Mouse (Mus musculus) frontal cortex, adult 2 months (tissue): ENCODE data around the gene Pfkp. TPM values are rescaled to one million over a fixed set of nuclear protein-coding genes. Genes with fewer than 3 reads are reported as not detected.
A peak's percentile ranks its signal among the peaks of the same experiment; 100 is the strongest.

Experiments used
- DNase-seq, 2 experiments: peaks; one replicate each; pipeline ENCODE4 v3.0.0; 2022; ENCODE audit warnings: low spot score in 1 of 2; ENCODE audit errors: extremely low spot score in 1 of 2
- polyA plus RNA-seq: library from polyadenylated mRNA; depleted of rRNA; stranded (reverse); fragments of >200 nt; gene quantifications from 2 replicates; pipeline ENCODE4 v1.2.3, GENCODE M21; 2012

The Pfkp gene
- polyA plus RNA-seq, 1 experiment = 281 TPM

DNA sequence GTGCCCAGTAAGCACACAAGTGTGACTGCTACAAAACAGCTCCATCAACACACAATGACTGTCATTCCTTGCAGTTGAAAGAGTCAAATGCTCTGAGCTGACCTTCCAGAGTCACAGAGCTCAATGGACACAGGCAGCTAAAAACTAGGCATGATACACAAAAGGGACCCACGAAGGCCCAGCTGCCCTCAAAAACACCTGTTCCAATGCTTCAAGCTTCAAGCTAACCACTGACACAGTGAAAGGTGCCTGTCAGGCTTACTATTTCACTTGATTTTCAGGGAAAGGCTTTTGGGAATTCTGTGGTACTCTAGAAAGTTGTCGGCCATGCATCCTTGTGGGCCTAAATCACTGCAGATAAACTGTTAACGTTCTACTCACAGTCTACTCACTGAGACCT lies 28.3 kb downstream of the Pfkp start:
- no peak for DNase-seq

- no peak for DNase-seq
These were observed 29.9 kb downstream of the Pfkp start for GRCm38 (mm10) chr13:6618711-6619110.

- no peak for DNase-seq
These were observed 34.7 kb downstream of the Pfkp start for GRCm38 (mm10) chr13:6613690-6614445.

DNA sequence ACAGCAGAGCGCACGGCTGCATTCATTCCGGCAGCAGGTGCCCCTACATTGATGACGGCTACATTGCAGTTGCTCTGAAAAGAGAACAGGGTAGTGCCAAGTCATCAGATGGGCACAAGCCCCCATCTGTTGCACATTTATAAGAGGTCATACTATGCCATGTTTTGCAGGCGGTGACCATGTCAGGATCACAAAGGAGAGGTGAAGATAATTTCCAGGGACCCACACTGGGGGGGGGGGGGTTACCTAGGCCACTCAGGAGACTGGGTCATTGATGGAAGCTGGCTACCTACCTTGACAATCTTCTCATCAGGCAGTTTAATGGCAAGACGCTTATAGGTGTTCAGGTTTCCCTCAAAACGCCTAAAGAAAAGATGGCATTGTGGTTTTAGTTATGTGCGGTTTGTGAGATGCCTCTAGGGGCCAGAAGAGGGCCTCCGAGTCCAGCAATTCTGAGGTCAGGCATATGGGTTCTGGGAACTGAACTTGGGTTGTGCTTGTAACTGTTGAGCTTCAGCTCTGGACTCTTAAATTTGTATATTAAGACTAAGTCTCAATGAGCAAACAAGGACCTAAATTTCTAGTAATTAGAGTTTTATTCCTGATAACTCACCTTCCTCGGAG lies 45.7 kb downstream of the Pfkp start:
- DNase-seq = no peak

- no peak for DNase-seq
These were observed 46.9 kb downstream of the Pfkp start for GRCm38 (mm10) chr13:6601676-6602075.

DNA sequence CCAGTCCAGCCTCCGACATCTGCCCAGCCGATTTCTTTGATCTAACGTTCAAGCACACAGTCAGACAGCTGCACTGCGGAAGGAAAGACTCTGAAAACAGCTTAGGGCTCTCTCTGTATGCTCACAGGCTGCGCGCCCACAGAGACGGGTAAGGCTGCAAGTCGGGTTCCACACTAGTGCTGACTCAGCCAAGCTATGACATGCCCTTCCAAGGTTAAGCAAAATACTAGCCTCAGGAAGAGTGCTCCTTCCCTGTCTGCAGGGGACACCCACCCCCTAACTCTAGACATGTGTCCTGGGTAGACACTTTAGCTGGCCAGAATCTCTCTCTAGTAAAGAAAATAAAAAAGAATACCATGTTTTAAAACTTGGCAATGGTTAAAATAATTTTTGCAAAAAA lies 48.0 kb downstream of the Pfkp start:
- DNase-seq = no peak

- no peak for DNase-seq
These were observed 50.8 kb downstream of the Pfkp start for GRCm38 (mm10) chr13:6597801-6598200.

- DNase-seq = no peak
These were observed 53.2 kb downstream of the Pfkp start for GRCm38 (mm10) chr13:6595403-6595802.

DNA sequence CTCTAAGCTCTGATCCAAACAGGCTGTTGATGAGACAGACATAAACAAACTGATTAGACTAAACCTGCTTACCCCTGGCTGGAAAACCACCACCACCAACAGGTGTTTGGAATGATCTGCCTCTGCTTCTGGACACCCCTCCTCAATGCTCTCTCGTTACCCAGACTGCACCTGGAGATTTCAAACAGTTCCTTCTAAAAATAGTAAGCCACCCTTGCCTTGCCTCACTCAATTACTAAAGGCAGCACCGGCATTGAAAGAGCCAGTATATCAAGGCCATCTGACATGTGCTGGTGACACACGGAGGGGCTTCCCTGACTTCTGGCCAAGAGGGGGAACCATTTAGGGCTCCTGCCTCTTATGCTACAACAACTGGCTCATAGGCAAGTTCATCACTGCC lies 57.7 kb downstream of the Pfkp start:
- no peak for DNase-seq

DNA sequence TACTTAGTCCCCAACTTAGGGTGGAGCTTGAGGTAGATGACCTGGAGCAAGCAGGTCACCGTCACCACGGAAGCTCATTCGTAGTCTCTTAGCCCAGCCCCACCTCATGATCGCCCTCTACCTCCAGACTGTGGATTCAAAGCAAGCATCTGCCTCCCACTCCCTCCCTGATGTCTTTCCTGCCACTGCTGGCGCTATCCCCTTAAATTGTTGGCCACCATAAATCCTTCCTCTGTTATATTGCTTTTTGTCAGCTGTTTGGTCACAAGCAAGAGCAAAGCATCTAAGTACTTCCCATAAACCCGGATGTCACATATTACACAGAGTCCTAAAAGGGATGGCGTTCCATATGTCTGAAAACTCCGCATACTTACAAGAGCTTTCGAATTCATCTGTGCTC lies 62.6 kb downstream of the Pfkp start:
- DNase-seq = no peak

- no peak for DNase-seq
These were observed 65.0 kb downstream of the Pfkp start for GRCm38 (mm10) chr13:6583499-6584125.

- no peak for DNase-seq
These were observed 72.6 kb downstream of the Pfkp start for GRCm38 (mm10) chr13:6575920-6576509.

DNA sequence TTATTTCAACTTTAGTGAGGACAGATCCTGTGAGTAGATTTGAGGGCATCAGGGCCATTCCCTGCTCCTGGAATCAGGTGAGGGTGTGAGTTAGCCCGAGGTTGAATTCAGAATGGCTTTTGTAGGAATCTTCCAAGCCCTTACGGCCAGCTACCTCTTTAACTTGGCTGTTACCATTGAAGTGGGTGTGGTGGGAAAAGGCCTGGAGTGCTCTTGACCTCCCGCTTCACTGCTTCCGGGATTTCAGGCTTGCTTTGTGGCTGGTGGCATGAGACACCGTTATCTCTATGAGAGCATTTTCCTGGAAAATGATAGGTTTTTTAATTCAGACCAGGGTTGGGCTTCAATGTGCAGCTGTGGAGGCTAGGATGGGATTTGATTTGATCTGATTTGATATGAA lies 83.0 kb downstream of the Pfkp start:
- no peak for DNase-seq

- no peak for DNase-seq
These were observed 86.2 kb downstream of the Pfkp start for GRCm38 (mm10) chr13:6562409-6562808.

DNA sequence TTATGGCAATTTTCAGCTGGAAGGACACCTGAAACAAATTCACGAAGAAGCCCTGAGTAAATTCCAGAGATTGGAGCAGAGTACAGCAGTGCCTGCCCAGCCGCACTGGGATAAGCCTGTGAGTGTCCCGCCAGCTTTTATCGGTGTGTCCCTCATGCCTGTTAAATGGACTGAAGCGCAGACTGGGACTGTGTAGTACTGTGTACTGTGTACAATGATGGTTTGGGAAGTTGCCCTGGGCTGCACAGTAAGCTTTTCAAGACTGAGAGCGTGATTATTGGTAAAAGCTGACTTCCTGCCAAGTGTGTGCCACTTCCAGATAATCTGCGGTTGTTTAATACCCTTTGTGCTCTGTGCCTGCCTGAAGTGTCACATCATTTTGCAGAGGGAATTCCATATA lies 90.8 kb downstream of the Pfkp start:
- DNase-seq = no peak

- DNase-seq = no peak
These were observed 92.9 kb downstream of the Pfkp start for GRCm38 (mm10) chr13:6555656-6556055.

GRCm38 (mm10) chr13:6553708-6554107 lies 94.9 kb downstream of the Pfkp start:
- no peak for DNase-seq

DNA sequence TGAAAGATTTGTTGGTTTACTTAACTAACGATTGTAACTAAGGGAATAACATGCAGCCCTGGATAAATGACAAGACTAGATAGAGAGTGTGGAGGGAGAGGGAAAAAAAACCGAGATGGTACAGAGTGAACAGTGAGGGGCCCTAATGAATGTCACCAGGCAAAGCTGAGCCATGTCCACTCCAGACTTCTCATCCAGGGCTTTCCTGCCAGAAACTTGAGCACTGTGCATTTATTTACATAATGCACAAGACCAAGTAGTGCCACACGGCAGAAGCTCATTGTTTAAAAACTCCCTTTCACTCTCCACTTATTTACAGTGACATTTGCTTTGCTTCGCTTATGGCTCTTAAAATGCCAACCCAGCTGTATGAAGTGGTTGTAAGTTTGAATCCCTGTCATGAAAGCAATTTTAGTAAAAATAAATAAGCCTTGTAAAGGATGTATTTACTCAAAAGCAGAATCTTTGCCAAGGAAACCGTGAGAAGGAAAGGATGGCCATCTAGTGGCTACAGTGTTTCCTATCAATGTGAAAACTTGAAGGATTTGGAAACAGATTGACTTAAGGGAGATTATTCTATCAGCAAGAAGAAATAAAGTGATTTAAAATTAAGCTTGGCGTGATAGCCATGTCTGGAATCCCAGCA lies 113.2 kb downstream of the Pfkp start:
- DNase-seq = peak in 1 of 2 experiments; percentile 73

DNA sequence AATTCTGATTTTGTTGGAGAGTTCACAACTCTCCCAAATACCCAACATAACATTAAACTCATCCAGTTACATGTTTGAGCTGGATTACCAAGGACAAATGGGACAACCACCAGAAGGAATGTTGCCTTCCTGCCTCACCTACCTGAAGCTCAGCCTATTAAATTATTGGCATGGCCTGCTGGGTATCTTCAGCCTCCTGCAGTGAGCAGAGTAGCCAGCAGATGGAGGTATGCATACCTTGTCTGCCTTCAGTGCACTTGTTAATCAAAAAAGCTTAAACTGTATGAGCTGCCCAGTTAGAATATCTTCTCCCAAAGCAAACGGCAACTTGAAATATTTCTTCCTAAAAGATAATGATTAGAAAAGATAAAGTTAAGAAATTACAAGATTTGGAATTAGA lies 115.9 kb downstream of the Pfkp start:
- DNase-seq = no peak
